ENCODE assay signal across 8 mouse cellular contexts in genomic region chr6:51216472-51216871, GRCm38 (mm10).
DNase-seq lines count a peak whose midpoint lies in the region; ATAC-seq lines count a peak whose summit lies in the region.

No protein-coding gene starts in this region.

- H3K4me3 ChIP-seq in hindbrain, embryonic 13.5 days: no peak overlapping the region

- no peak overlapping the region for H3K27ac ChIP-seq in hindbrain, embryonic 13.5 days

- H3K9ac ChIP-seq in hindbrain, embryonic 13.5 days: no peak overlapping the region

- H3K36me3 ChIP-seq in hindbrain, embryonic 13.5 days: no peaks in the 10 kb centered on the region

- H3K27me3 ChIP-seq in hindbrain, embryonic 13.5 days: 0 out of 2 replicates have a peak, but pooled peaks cover 3% of the 10 kb centered on the region

- 0 out of 2 replicates have a peak, but pooled peaks have one; percentile 43 for ATAC-seq in hindbrain, embryonic 13.5 days (ENCODE audit: low FRiP score)

- WGBS in hindbrain, embryonic 13.5 days: 33% methylated on average over 8 of the region's 8 CpGs

- H3K9me3 ChIP-seq in hindbrain, embryonic 13.5 days: no peaks in the 10 kb centered on the region

- peak; percentile 12 for DNase-seq in cerebellum, adult 11-12 months
- no peak for DNase-seq in cerebellum, adult 11 months
- DNase-seq in 416B (ENCODE audit: low read depth): peak; percentile 12
- DNase-seq in gastrocnemius, adult 18-20 months (ENCODE audit: low spot score): peak; percentile 72
- DNase-seq in lung, postnatal 14 days: peak; percentile 84
- no peak for DNase-seq in frontal cortex, adult 2 months (ENCODE audit: extremely low spot score in 1 of 2, low spot score in 1 of 2)
- DNase-seq in spleen, adult 12 weeks (ENCODE audit: low spot score): no peak

- H3K4me2 ChIP-seq in hindbrain, embryonic 13.5 days: no peak overlapping the region

- peaks cover 12% of the 10 kb centered on the region for H3K4me1 ChIP-seq in hindbrain, embryonic 13.5 days (replicated peaks)

Comparison
In these comparisons a context has a peak if more than half of its experiments do, and no peak if none do; other contexts are left out.
1. DNase-seq: peak in cerebellum, adult 11-12 months (single experiment), 416B (single experiment), gastrocnemius, adult 18-20 months (single experiment) and lung, postnatal 14 days (single experiment); none in cerebellum, adult 11 months (single experiment), frontal cortex, adult 2 months (0 of 2) and spleen, adult 12 weeks (single experiment).